Mouse (Mus musculus) erythroblast, embryonic 14.5 days (primary cell): ENCODE measurements around the gene Mtor.

Source experiments
- GATA1 ChIP-seq: IDR thresholded peaks from 2 replicates; pipeline ENCODE4 v1.6.1; 2012; ENCODE audit warnings: low read length, inconsistent platforms, mixed read lengths
- TAL1 ChIP-seq: IDR thresholded peaks from 3 replicates; pipeline ENCODE4 v1.6.1; 2012; ENCODE audit warnings: low read length, inconsistent platforms, mixed read lengths

- TF ChIP-seq TAL1, result no peak
- TF ChIP-seq GATA1, result no peak
These were observed 19.3 kb upstream of the Mtor start for GRCm38 (mm10) chr4:148429121-148429520.
